In genomic region chr16:69646156-69646555, GRCm38 (mm10) we compare ENCODE assay signal across 28 mouse cellular contexts.
DNase-seq lines count a peak whose midpoint lies in the region; ATAC-seq lines count a peak whose summit lies in the region.
"Had no signal": no experiment of that assay in that cellular context is flagged by ENCODE, and none has a peak within 500 bp of the region (broad histone marks: within the 10 kb centered on the region; RNA-seq: fewer than 3 reads in every experiment).

No protein-coding gene starts in this region.

- H3K9ac ChIP-seq in hindbrain, embryonic 16.5 days (ENCODE audit: low read depth, low read length), result no peak overlapping the region
- H3K9ac ChIP-seq in intestine, embryonic 16.5 days (ENCODE audit: low read depth, low read length), result no peak overlapping the region
- H3K9ac ChIP-seq: forebrain, embryonic 15.5 days; heart, embryonic 13.5 days; hindbrain, embryonic 12.5 days; liver, postnatal 0 days; neural tube, embryonic 15.5 days had no signal

- H3K27me3 ChIP-seq in hindbrain, embryonic 16.5 days (replicated peaks; ENCODE audit: control insufficient read depth, insufficient read depth, low read length), result no peaks in the 10 kb centered on the region
- no peaks in the 10 kb centered on the region for H3K27me3 ChIP-seq in hindbrain, embryonic 10.5 days (ENCODE audit: insufficient read depth, poor library complexity, severe bottlenecking)
- H3K27me3 ChIP-seq in intestine, embryonic 16.5 days (replicated peaks; ENCODE audit: control insufficient read depth, insufficient read depth, low read length), result no peaks in the 10 kb centered on the region
- H3K27me3 ChIP-seq: forebrain, embryonic 15.5 days; heart, embryonic 13.5 days; hindbrain, embryonic 12.5 days; neural tube, embryonic 15.5 days had no signal

- no peak overlapping the region for H3K4me3 ChIP-seq in hindbrain, embryonic 16.5 days (ENCODE audit: low read length)
- no peak overlapping the region for H3K4me3 ChIP-seq in hindbrain, embryonic 10.5 days
- H3K4me3 ChIP-seq in intestine, embryonic 16.5 days (ENCODE audit: low read length), result no peak overlapping the region
- H3K4me3 ChIP-seq: embryonic facial prominence, embryonic 10.5 days; forebrain, embryonic 15.5 days; heart, adult 2 months; heart, embryonic 13.5 days; hindbrain, embryonic 12.5 days; left cerebral cortex, adult 2 months; limb, embryonic 10.5 days; neural tube, embryonic 15.5 days had no signal

- no peak for DNase-seq in hindbrain, embryonic 10.5 days (ENCODE audit: low spot score)
- peak; percentile 10 for DNase-seq in testis, postnatal 14 days (ENCODE audit: low spot score)
- DNase-seq in testis, postnatal 10 days (ENCODE audit: low spot score), result no peak
- DNase-seq in adrenal gland, postnatal 25 days, result peak; percentile 7
- no peak for DNase-seq in c-Kit-positive CD71-positive TER-119-positive erythroid progenitor cells, embryonic 14.5 days (ENCODE audit: low spot score)
- DNase-seq: cerebellum, adult 18-20 months; gastrocnemius, postnatal 10 days; heart, adult 2 months; heart, postnatal 14 days; kidney, adult 8-10 months; kidney, postnatal 10 days; liver, postnatal 0 days; right cerebral cortex, postnatal 14 days; thymus, postnatal 14 days had no signal

- ATAC-seq in hindbrain, embryonic 16.5 days, result peak; percentile 63
- ATAC-seq in intestine, embryonic 16.5 days, result no peak
- ATAC-seq: activated CD4-positive, CD25-positive, alpha-beta regulatory T cell, adult 4 months; forebrain, embryonic 15.5 days; liver, postnatal 0 days; lung, postnatal 0 days had no signal

- no peaks in the 10 kb centered on the region for H3K4me1 ChIP-seq in hindbrain, embryonic 16.5 days (ENCODE audit: control insufficient read depth, insufficient read depth, low read depth, low read length)
- no peaks in the 10 kb centered on the region for H3K4me1 ChIP-seq in hindbrain, embryonic 10.5 days (replicated peaks)
- no peaks in the 10 kb centered on the region for H3K4me1 ChIP-seq in intestine, embryonic 16.5 days (ENCODE audit: control insufficient read depth, insufficient read depth, low read length)
- H3K4me1 ChIP-seq: embryonic facial prominence, embryonic 10.5 days; forebrain, embryonic 15.5 days; heart, embryonic 13.5 days; hindbrain, embryonic 12.5 days; limb, embryonic 10.5 days; neural tube, embryonic 15.5 days had no signal

- no peaks in the 10 kb centered on the region for H3K9me3 ChIP-seq in hindbrain, embryonic 16.5 days (ENCODE audit: control insufficient read depth, low read length)
- H3K9me3 ChIP-seq in hindbrain, embryonic 10.5 days, result no peaks in the 10 kb centered on the region
- H3K9me3 ChIP-seq in intestine, embryonic 16.5 days (ENCODE audit: control insufficient read depth, low read length), result no peaks in the 10 kb centered on the region
- H3K9me3 ChIP-seq: embryonic facial prominence, embryonic 10.5 days; forebrain, embryonic 15.5 days; heart, embryonic 13.5 days; hindbrain, embryonic 12.5 days; limb, embryonic 10.5 days; neural tube, embryonic 15.5 days had no signal

- H3K36me3 ChIP-seq in hindbrain, embryonic 16.5 days (ENCODE audit: control insufficient read depth, insufficient read depth, low read length), result no peaks in the 10 kb centered on the region
- H3K36me3 ChIP-seq in hindbrain, embryonic 10.5 days, result no peaks in the 10 kb centered on the region
- no peaks in the 10 kb centered on the region for H3K36me3 ChIP-seq in intestine, embryonic 16.5 days (ENCODE audit: control insufficient read depth, insufficient read depth, low read length)
- H3K36me3 ChIP-seq: embryonic facial prominence, embryonic 10.5 days; forebrain, embryonic 15.5 days; heart, embryonic 13.5 days; hindbrain, embryonic 12.5 days; limb, embryonic 10.5 days; neural tube, embryonic 15.5 days had no signal

- WGBS in hindbrain, embryonic 16.5 days, result 76% methylated on average over 4 of the region's 4 CpGs
- WGBS in hindbrain, embryonic 10.5 days, result 84% methylated on average over 4 of the region's 4 CpGs
- whole genome bisulfite sequencing in intestine, embryonic 16.5 days, result 70% methylated on average over 4 of the region's 4 CpGs

- no peak overlapping the region for H3K27ac ChIP-seq in hindbrain, embryonic 16.5 days (ENCODE audit: low read depth, low read length)
- no peak overlapping the region for H3K27ac ChIP-seq in hindbrain, embryonic 10.5 days
- H3K27ac ChIP-seq in intestine, embryonic 16.5 days (ENCODE audit: low read length), result no peak overlapping the region
- H3K27ac ChIP-seq: embryonic facial prominence, embryonic 10.5 days; forebrain, embryonic 15.5 days; heart, adult 2 months; heart, embryonic 13.5 days; hindbrain, embryonic 12.5 days; left cerebral cortex, adult 2 months; limb, embryonic 10.5 days; macrophage; neural tube, embryonic 15.5 days had no signal

- H3K4me2 ChIP-seq in hindbrain, embryonic 16.5 days (ENCODE audit: low read length), result no peak overlapping the region
- H3K4me2 ChIP-seq in intestine, embryonic 16.5 days (ENCODE audit: low read depth, low read length), result no peak overlapping the region
- H3K4me2 ChIP-seq: forebrain, embryonic 15.5 days; heart, embryonic 13.5 days; hindbrain, embryonic 12.5 days; liver, embryonic 11.5 days; midbrain, embryonic 11.5 days; neural tube, embryonic 15.5 days had no signal

Comparison
In these comparisons a context has a peak if more than half of its experiments do, and no peak if none do; other contexts are left out.
1. DNase-seq: peak in testis, postnatal 14 days (single experiment) and adrenal gland, postnatal 25 days (single experiment); none in hindbrain, embryonic 10.5 days (single experiment), testis, postnatal 10 days (single experiment) and c-Kit-positive CD71-positive TER-119-positive erythroid progenitor cells, embryonic 14.5 days (single experiment).